Mouse (Mus musculus): ENCODE data around the gene Msx2. TPM values are rescaled to one million over a fixed set of nuclear protein-coding genes. Genes with fewer than 3 reads are reported as not detected.

The Msx2 gene
- polyA plus RNA-seq, 1 experiment from 2014 or later = 23.0 TPM

DNA sequence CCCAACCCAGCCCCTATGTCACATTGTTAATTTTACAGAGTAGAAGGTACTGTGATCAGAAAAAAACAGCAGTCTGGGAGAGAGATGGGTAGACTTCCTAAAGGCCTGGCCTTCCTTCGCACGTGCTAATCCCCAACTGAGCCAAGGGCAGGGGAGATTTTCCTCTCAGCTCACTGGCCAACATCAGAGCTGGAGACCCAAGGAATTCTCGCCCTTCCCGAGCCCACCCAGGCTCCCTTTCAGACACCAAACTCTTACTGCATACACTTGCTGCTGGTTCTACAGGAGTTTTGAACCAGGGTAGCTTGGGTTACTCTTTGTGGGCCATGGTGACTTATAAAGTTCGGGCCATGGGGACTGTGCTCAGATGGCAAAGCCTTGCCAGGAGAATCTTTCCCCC, 3.1 kb downstream of the Msx2 start:
- Histone ChIP-seq H3K27me3 (ENCODE audit: control insufficient read depth, insufficient read depth, low read length) (peaks cover 96% of the 10 kb centered on the region), H3K36me3 (ENCODE audit: control insufficient read depth, insufficient read depth, low read length) (no peaks in the 10 kb centered on the region), H3K4me1 (ENCODE audit: control insufficient read depth, insufficient read depth, low read length) (peaks cover 19% of the 10 kb centered on the region), H3K9ac (ENCODE audit: low read length) (no peak overlapping the region), H3K27ac (ENCODE audit: low read depth, low read length) (no peak overlapping the region), H3K4me2 (peak overlapping the region; percentile 7; the same call in 1 of the 2 replicates), H3K4me3 (ENCODE audit: low read depth, low read length) (peak overlapping the region; percentile 15), H3K9me3 (ENCODE audit: control insufficient read depth, low read length) (no peaks in the 10 kb centered on the region)
- DNase-seq (ENCODE audit: low spot score, missing footprints) = peak; percentile 93
- ATAC-seq (ENCODE audit: low FRiP score) = no peak
- WGBS = 6% methylated on average over 5 of the region's 5 CpGs

GRCm38 (mm10) chr13:53468171-53468570, 4.7 kb downstream of the Msx2 start:
- no peak for ATAC-seq (ENCODE audit: low FRiP score)

GRCm38 (mm10) chr13:53466189-53466866, 6.5 kb downstream of the Msx2 start:
- Histone ChIP-seq H3K4me2 (peak overlapping the region; percentile 30; the same call in 1 of the 2 replicates), H3K4me3 (ENCODE audit: low read depth, low read length) (no peak overlapping the region), H3K36me3 (ENCODE audit: control insufficient read depth, insufficient read depth, low read length) (no peaks in the 10 kb centered on the region), H3K27me3 (ENCODE audit: control insufficient read depth, insufficient read depth, low read length) (peaks cover 94% of the 10 kb centered on the region), H3K4me1 (ENCODE audit: control insufficient read depth, insufficient read depth, low read length) (peaks cover 40% of the 10 kb centered on the region), H3K9me3 (ENCODE audit: control insufficient read depth, low read length) (no peaks in the 10 kb centered on the region), H3K9ac (ENCODE audit: low read length) (no peak overlapping the region), H3K27ac (ENCODE audit: low read depth, low read length) (no peak overlapping the region)
- DNase-seq (ENCODE audit: low spot score, missing footprints) (peak; percentile 94), ATAC-seq (ENCODE audit: low FRiP score) (no peak)
- 2% methylated on average over 18 of the region's 18 CpGs for WGBS

More at GRCm38 (mm10) chr13:53468171-53468570, 4.7 kb downstream of the Msx2 start:
- H3K4me3 ChIP-seq (ENCODE audit: low read depth, low read length) = no peak overlapping the region
- peak; percentile 94 for DNase-seq (ENCODE audit: low spot score, missing footprints)
- no peak overlapping the region for H3K4me2 ChIP-seq
- H3K4me1 ChIP-seq (ENCODE audit: control insufficient read depth, insufficient read depth, low read length) = peaks cover 33% of the 10 kb centered on the region
- no peaks in the 10 kb centered on the region for H3K9me3 ChIP-seq (ENCODE audit: control insufficient read depth, low read length)
- peaks cover 94% of the 10 kb centered on the region for H3K27me3 ChIP-seq (ENCODE audit: control insufficient read depth, insufficient read depth, low read length)
- 11% methylated on average over 14 of the region's 14 CpGs for WGBS
- H3K27ac ChIP-seq (ENCODE audit: low read depth, low read length) = no peak overlapping the region
- no peaks in the 10 kb centered on the region for H3K36me3 ChIP-seq (ENCODE audit: control insufficient read depth, insufficient read depth, low read length)
- H3K9ac ChIP-seq (ENCODE audit: low read length) = no peak overlapping the region

DNA sequence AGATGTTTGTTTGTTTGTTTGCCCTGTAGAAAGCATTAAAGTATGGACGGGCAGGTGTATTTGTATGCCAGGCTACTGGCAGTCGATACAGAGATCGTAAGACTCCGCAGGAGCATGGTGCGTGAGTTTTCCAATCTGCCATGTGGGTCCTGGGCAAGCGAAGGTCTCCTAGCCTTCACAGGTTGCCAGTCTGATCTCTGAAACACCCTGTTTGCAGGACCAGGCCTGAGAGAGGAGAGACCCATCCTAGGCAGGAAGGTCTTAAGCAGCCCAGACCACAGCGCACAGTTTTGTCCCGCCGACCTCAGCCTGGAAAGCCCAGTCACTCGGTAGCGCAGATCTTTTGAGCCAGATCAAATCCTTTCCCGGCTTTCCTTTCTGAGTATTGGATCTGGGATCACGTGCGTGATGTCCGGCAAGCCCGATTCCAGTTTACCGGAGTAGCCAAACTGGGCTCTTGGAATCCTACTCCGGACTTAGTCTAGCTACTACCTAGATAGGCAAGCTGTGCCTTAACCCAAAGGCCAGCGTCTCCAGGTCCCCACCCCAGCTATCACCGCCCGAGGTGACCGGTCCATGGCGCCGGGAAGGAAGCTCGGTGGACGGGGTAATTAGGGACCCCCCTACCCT, 7.6 kb downstream of the Msx2 start:
- ATAC-seq (ENCODE audit: low FRiP score) (no peak), DNase-seq (ENCODE audit: low spot score, missing footprints) (peak; percentile 96)
- Histone ChIP-seq H3K9me3 (ENCODE audit: control insufficient read depth, low read length) (no peaks in the 10 kb centered on the region), H3K4me2 (peak overlapping the region; percentile 30), H3K27ac (ENCODE audit: low read depth, low read length) (no peak overlapping the region), H3K36me3 (ENCODE audit: control insufficient read depth, insufficient read depth, low read length) (no peaks in the 10 kb centered on the region), H3K4me3 (ENCODE audit: low read depth, low read length) (0 out of 2 replicates have a peak overlapping the region, but pooled peaks have one; percentile 8), H3K4me1 (ENCODE audit: control insufficient read depth, insufficient read depth, low read length) (peaks cover 40% of the 10 kb centered on the region), H3K27me3 (ENCODE audit: control insufficient read depth, insufficient read depth, low read length) (peaks cover 94% of the 10 kb centered on the region), H3K9ac (ENCODE audit: low read length) (no peak overlapping the region; the same call in 1 of the 2 replicates)
- WGBS = under 1% methylated on average over 26 of the region's 26 CpGs

- no peak overlapping the region for H3K9ac ChIP-seq (ENCODE audit: low read length)
- ATAC-seq (ENCODE audit: low FRiP score) = peak; percentile 72
- H3K27ac ChIP-seq (ENCODE audit: low read depth, low read length) = no peak overlapping the region
- no peaks in the 10 kb centered on the region for H3K9me3 ChIP-seq (ENCODE audit: control insufficient read depth, low read length)
- under 1% methylated on average over 20 of the region's 21 CpGs for WGBS
- DNase-seq (ENCODE audit: low spot score, missing footprints) = peak; percentile 97
- H3K36me3 ChIP-seq (ENCODE audit: control insufficient read depth, insufficient read depth, low read length) = no peaks in the 10 kb centered on the region
- peaks cover 93% of the 10 kb centered on the region for H3K27me3 ChIP-seq (ENCODE audit: control insufficient read depth, insufficient read depth, low read length)
- H3K4me3 ChIP-seq (ENCODE audit: low read depth, low read length) = no peak overlapping the region
- H3K4me2 ChIP-seq = peak overlapping the region; percentile 30
- H3K4me1 ChIP-seq (ENCODE audit: control insufficient read depth, insufficient read depth, low read length) = peaks cover 40% of the 10 kb centered on the region
Observed at GRCm38 (mm10) chr13:53464441-53465001, 8.4 kb downstream of the Msx2 start.

- H3K9me3 ChIP-seq (ENCODE audit: control insufficient read depth, low read length) = no peaks in the 10 kb centered on the region
- peaks cover 93% of the 10 kb centered on the region for H3K27me3 ChIP-seq (ENCODE audit: control insufficient read depth, insufficient read depth, low read length)
- no peak overlapping the region for H3K9ac ChIP-seq (ENCODE audit: low read length)
- WGBS = 2% methylated on average over 10 of the region's 10 CpGs
- peak overlapping the region; percentile 30 for H3K4me2 ChIP-seq
- H3K36me3 ChIP-seq (ENCODE audit: control insufficient read depth, insufficient read depth, low read length) = no peaks in the 10 kb centered on the region
- peak; percentile 93 for DNase-seq (ENCODE audit: low spot score, missing footprints)
- H3K27ac ChIP-seq (ENCODE audit: low read depth, low read length) = no peak overlapping the region
- peaks cover 40% of the 10 kb centered on the region for H3K4me1 ChIP-seq (ENCODE audit: control insufficient read depth, insufficient read depth, low read length)
- no peak; the same call in 1 of the 2 replicates for ATAC-seq (ENCODE audit: low FRiP score)
- H3K4me3 ChIP-seq (ENCODE audit: low read depth, low read length) = no peak overlapping the region
Observed at GRCm38 (mm10) chr13:53463946-53464345, 8.9 kb downstream of the Msx2 start.

GRCm38 (mm10) chr13:53463037-53463436, 9.8 kb downstream of the Msx2 start:
- Histone ChIP-seq H3K4me2 (peak overlapping the region; percentile 2; the same call in 1 of the 2 replicates), H3K4me3 (ENCODE audit: low read depth, low read length) (peak overlapping the region; percentile 25; the same call in 1 of the 2 replicates), H3K27me3 (ENCODE audit: control insufficient read depth, insufficient read depth, low read length) (peaks cover 94% of the 10 kb centered on the region), H3K27ac (ENCODE audit: low read depth, low read length) (no peak overlapping the region), H3K4me1 (ENCODE audit: control insufficient read depth, insufficient read depth, low read length) (peaks cover 40% of the 10 kb centered on the region), H3K9ac (ENCODE audit: low read length) (no peak overlapping the region), H3K9me3 (ENCODE audit: control insufficient read depth, low read length) (no peaks in the 10 kb centered on the region), H3K36me3 (ENCODE audit: control insufficient read depth, insufficient read depth, low read length) (no peaks in the 10 kb centered on the region)
- DNase-seq (ENCODE audit: low spot score, missing footprints) (peak; percentile 93), ATAC-seq (ENCODE audit: low FRiP score) (no peak)
- 3% methylated on average over 7 of the region's 7 CpGs for WGBS

- WGBS = under 1% methylated on average over 15 of the region's 15 CpGs
- Histone ChIP-seq H3K27me3 (ENCODE audit: control insufficient read depth, insufficient read depth, low read length) (peaks cover 96% of the 10 kb centered on the region), H3K36me3 (ENCODE audit: control insufficient read depth, insufficient read depth, low read length) (no peaks in the 10 kb centered on the region), H3K27ac (ENCODE audit: low read depth, low read length) (no peak overlapping the region), H3K9ac (ENCODE audit: low read length) (peak overlapping the region; percentile 40; the same call in 1 of the 2 replicates), H3K4me3 (ENCODE audit: low read depth, low read length) (peak overlapping the region; percentile 25), H3K4me1 (ENCODE audit: control insufficient read depth, insufficient read depth, low read length) (peaks cover 40% of the 10 kb centered on the region), H3K9me3 (ENCODE audit: control insufficient read depth, low read length) (no peaks in the 10 kb centered on the region), H3K4me2 (peak overlapping the region; percentile 53)
- DNase-seq (ENCODE audit: low spot score, missing footprints) (peak; percentile 94), ATAC-seq (ENCODE audit: low FRiP score) (peak; percentile 49)
Observed at GRCm38 (mm10) chr13:53462649-53462970, 10.3 kb downstream of the Msx2 start.

All from midbrain, embryonic 11.5 days (tissue).